Mouse (Mus musculus): Measurements from ENCODE around the gene Treml1. TPM values are rescaled to one million over a fixed set of nuclear protein-coding genes. Genes with fewer than 3 reads are reported as not detected.

The Treml1 gene
- total and polyA plus RNA-seq, 2 experiments from 2014 or later: 1.6 TPM; not detected in 1

DNA sequence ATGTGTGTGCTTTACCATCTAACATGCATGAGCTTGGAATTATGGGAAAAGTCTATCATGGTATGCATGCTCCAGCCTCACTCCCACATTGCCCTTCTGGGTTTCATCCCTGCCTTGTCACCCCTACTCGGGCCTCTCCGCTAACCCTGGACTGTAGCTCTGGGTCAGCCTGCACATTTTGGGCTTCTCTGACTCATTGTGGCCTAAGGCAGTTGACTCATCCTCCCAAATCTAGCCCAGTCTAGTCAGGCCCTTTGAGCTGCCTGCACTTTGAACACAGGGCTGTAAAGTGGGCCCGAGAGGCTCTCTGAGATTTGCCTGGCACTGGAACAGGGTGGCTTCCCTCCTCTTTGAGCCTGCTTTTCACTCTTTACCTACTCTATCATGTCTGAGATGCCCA lies 3.9 kb upstream of the Treml1 start:
- H3K4me3 ChIP-seq (ENCODE audit: low read length): no peak overlapping the region
- ATAC-seq (no peak), DNase-seq (ENCODE audit: low spot score) (no peak)
- 90% methylated on average over 3 of the region's 3 CpGs for WGBS
- no peaks in the 10 kb centered on the region for H3K36me3 ChIP-seq (ENCODE audit: insufficient read depth, low read length)
- no peaks in the 10 kb centered on the region for H3K9me3 ChIP-seq (ENCODE audit: low read length)
- H3K27me3 ChIP-seq (ENCODE audit: insufficient read depth, low read length): no peaks in the 10 kb centered on the region
- H3K4me1 ChIP-seq (ENCODE audit: insufficient read depth, low read length): no peaks in the 10 kb centered on the region
- no peak for TF ChIP-seq CTCF (IDR thresholded peaks at IDR 0.05; ENCODE audit: low read depth)
- H3K27ac ChIP-seq: no peak overlapping the region
- H3K4me2 ChIP-seq (ENCODE audit: low read depth, low read length): no peak overlapping the region
- no peak overlapping the region for H3K9ac ChIP-seq (replicated peaks; ENCODE audit: low read length)

DNA sequence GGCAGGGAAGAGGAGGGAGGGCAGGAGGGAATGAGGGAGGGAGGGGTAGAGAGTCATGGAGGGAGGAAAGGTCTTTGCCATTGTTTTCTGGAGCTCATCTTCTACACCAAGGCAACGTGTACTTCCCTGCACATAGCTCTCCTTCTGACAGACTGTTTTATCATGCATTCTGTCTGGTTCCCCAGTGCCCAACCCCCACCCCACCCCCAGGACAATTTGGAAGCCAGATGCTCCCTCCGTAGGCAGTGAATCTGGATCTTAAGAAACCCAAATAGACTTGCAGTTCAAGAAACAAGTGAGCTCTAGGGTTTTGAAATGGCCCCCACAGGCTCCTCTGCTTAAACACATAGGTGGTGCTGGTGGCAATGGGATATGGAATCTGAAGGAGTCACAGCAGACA lies 1.8 kb upstream of the Treml1 start:
- Histone ChIP-seq H3K27ac (no peak overlapping the region), H3K9ac (replicated peaks; ENCODE audit: low read length) (no peak overlapping the region), H3K4me1 (ENCODE audit: insufficient read depth, low read length) (no peaks in the 10 kb centered on the region), H3K36me3 (ENCODE audit: insufficient read depth, low read length) (no peaks in the 10 kb centered on the region), H3K27me3 (ENCODE audit: insufficient read depth, low read length) (no peaks in the 10 kb centered on the region), H3K9me3 (ENCODE audit: low read length) (no peaks in the 10 kb centered on the region), H3K4me3 (ENCODE audit: low read length) (no peak overlapping the region), H3K4me2 (ENCODE audit: low read depth, low read length) (no peak overlapping the region)
- ATAC-seq: no peak
- no peak for DNase-seq (ENCODE audit: low spot score)
- WGBS: 43% methylated on average over 2 of the region's 2 CpGs
- TF ChIP-seq CTCF (IDR thresholded peaks at IDR 0.05; ENCODE audit: low read depth): no peak

DNA sequence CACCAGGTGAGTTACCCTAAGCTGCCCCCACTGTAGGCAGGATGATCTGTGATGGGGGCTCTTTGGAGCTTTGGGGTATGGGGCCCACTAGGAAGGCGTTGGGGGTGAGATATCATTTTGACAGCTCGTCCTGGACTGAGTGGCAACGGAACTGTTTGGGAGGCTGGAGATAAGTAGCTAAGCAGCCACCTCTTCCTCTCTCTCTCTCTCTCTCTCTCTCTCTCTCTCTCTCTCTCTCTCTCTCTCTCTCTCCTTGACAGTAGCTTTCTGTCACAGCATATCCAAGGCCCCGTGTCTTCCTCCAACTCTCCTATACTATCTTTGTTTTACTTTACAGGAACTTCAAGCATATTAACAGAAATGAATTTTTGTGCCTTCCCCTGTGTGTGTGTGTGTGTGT lies 746 bp downstream of the Treml1 start:
- no peak overlapping the region for H3K4me2 ChIP-seq (ENCODE audit: low read depth, low read length)
- no peak for DNase-seq (ENCODE audit: low spot score)
- no peaks in the 10 kb centered on the region for H3K27me3 ChIP-seq (ENCODE audit: insufficient read depth, low read length)
- no peaks in the 10 kb centered on the region for H3K9me3 ChIP-seq (ENCODE audit: low read length)
- 82% methylated on average over 4 of the region's 4 CpGs for whole genome bisulfite sequencing
- no peak overlapping the region for H3K9ac ChIP-seq (replicated peaks; ENCODE audit: low read length)
- H3K4me1 ChIP-seq (ENCODE audit: insufficient read depth, low read length): no peaks in the 10 kb centered on the region
- ATAC-seq: no peak
- no peak overlapping the region for H3K4me3 ChIP-seq (ENCODE audit: low read length)
- H3K36me3 ChIP-seq (ENCODE audit: insufficient read depth, low read length): no peaks in the 10 kb centered on the region
- no peak for TF ChIP-seq CTCF (IDR thresholded peaks at IDR 0.05; ENCODE audit: low read depth)
- no peak overlapping the region for H3K27ac ChIP-seq

DNA sequence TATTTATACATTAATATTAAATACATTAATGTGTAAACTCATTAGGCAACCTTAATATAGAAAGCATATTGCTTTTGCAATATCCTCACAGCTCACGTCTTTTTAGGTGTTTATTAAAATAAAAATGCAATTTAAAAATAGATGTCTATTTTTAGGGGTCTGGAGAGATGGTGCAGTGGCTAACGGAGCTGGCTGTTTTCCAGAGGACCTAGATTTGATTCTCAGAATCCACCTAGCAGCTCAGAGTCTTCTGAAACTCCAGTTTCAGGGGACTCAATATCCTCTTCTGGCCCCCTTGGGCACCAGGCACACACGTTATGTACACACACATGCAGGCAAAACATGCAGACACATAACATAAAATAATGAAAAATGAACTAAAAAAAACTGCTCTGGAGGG lies 2.6 kb downstream of the Treml1 start:
- Histone ChIP-seq H3K4me3 (ENCODE audit: low read length) (no peak overlapping the region), H3K27ac (no peak overlapping the region), H3K36me3 (ENCODE audit: insufficient read depth, low read length) (no peaks in the 10 kb centered on the region), H3K9me3 (ENCODE audit: low read length) (no peaks in the 10 kb centered on the region), H3K4me2 (ENCODE audit: low read depth, low read length) (no peak overlapping the region), H3K9ac (replicated peaks; ENCODE audit: low read length) (no peak overlapping the region), H3K4me1 (ENCODE audit: insufficient read depth, low read length) (no peaks in the 10 kb centered on the region), H3K27me3 (ENCODE audit: insufficient read depth, low read length) (no peaks in the 10 kb centered on the region)
- DNase-seq (ENCODE audit: low spot score) (peak; percentile 8), ATAC-seq (no peak)
- TF ChIP-seq CTCF (IDR thresholded peaks at IDR 0.05; ENCODE audit: low read depth): no peak
- 65% methylated on average over 3 of the region's 3 CpGs for WGBS

DNA sequence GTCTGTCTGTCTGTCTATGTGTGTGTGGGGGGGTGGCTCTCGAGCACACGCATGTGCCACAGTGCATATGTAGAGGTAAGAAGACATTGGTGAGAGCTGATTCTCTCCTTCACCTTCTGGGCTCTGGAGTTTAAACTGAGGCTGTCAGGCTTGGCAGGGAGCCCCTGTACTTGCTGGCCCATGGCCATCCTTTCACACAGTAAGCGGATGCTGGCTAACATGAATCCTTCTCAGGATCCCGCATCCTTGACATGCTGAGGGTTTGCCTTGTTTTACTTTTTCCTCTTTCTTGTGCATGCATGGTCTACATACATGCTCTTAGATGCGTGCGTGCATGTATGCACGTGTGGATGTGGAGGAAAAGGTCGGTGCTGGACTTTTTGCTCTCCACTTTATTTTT lies 3.2 kb downstream of the Treml1 start:
- H3K4me1 ChIP-seq (ENCODE audit: insufficient read depth, low read length): no peaks in the 10 kb centered on the region
- H3K4me2 ChIP-seq (ENCODE audit: low read depth, low read length): no peak overlapping the region
- no peak for TF ChIP-seq CTCF (IDR thresholded peaks at IDR 0.05; ENCODE audit: low read depth)
- 68% methylated on average over 8 of the region's 8 CpGs for WGBS
- no peak overlapping the region for H3K4me3 ChIP-seq (ENCODE audit: low read length)
- H3K9ac ChIP-seq (replicated peaks; ENCODE audit: low read length): no peak overlapping the region
- DNase-seq (ENCODE audit: low spot score) (peak; percentile 71), ATAC-seq (no peak)
- no peaks in the 10 kb centered on the region for H3K27me3 ChIP-seq (ENCODE audit: insufficient read depth, low read length)
- H3K27ac ChIP-seq: no peak overlapping the region
- no peaks in the 10 kb centered on the region for H3K36me3 ChIP-seq (ENCODE audit: insufficient read depth, low read length)
- H3K9me3 ChIP-seq (ENCODE audit: low read length): no peaks in the 10 kb centered on the region

DNA sequence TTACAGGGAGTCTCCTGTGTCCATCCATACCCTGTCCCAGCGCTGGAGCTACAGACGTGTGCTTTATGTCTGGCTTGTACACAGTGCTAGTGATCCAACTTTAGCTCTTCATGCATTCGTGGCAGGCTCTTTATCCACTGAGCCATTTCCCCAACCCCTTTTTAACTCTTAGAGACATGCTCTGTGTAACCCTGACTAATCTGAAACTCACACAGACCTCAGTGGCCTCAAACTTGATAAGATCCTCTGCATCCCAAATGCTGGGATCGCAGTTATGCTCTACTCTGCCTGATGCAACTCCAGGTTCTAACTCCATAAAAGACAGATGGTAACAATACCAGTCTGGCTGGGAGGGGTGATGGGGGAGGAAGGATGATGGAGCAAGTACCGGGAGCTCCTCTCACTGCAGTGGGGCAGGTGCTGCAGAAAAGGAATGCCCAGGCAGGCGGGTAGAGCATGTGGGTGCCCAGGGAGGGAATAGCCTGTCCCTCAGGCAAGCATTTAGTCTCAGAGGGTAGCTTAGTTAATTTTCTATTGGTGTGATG lies 3.8 kb downstream of the Treml1 start:
- Histone ChIP-seq H3K9me3 (ENCODE audit: low read length) (no peaks in the 10 kb centered on the region), H3K4me2 (ENCODE audit: low read depth, low read length) (no peak overlapping the region), H3K4me3 (ENCODE audit: low read length) (no peak overlapping the region), H3K4me1 (ENCODE audit: insufficient read depth, low read length) (no peaks in the 10 kb centered on the region), H3K36me3 (ENCODE audit: insufficient read depth, low read length) (no peaks in the 10 kb centered on the region), H3K9ac (replicated peaks; ENCODE audit: low read length) (no peak overlapping the region), H3K27ac (no peak overlapping the region), H3K27me3 (ENCODE audit: insufficient read depth, low read length) (no peaks in the 10 kb centered on the region)
- no peak for DNase-seq (ENCODE audit: low spot score)
- no peak for ATAC-seq
- no peak for TF ChIP-seq CTCF (IDR thresholded peaks at IDR 0.05; ENCODE audit: low read depth)
- WGBS: 62% methylated on average over 6 of the region's 6 CpGs

DNA sequence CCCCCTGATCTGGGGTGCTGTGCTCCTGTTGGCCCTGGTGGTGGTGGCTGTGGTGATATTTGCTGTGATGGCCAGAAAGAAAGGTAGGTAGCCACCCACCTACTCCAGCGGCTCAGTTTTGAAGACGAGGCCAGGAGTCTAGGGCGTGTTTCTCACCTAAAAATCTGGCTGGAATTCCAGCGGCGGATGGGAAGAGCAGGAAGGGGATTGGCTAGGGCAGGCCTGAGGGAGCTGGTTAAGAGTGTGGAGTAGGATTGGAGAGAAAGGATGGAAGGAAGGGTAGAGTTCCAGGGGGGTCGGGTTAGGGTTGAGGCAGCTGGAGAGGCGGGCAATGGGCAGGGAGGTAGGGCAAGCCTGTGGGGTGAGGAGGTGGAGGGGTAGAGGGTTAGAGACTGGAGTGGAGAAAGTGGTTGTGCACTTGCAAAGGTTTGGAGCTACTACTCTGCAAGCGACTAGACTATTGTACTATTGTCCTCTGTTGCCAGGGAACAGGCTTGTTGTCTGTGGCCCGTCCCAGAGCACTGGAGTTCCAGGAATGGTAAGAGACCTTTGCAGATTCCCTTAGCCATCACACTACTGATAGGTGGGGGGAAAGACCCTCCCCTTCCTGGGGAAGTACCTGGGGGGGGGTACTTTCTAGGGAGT lies 5.9 kb downstream of the Treml1 start:
- no peaks in the 10 kb centered on the region for H3K4me1 ChIP-seq (ENCODE audit: insufficient read depth, low read length)
- no peak overlapping the region for H3K4me3 ChIP-seq (ENCODE audit: low read length)
- H3K36me3 ChIP-seq (ENCODE audit: insufficient read depth, low read length): no peaks in the 10 kb centered on the region
- ATAC-seq (no peak), DNase-seq (ENCODE audit: low spot score) (no peak)
- no peak for TF ChIP-seq CTCF (IDR thresholded peaks at IDR 0.05; ENCODE audit: low read depth)
- H3K27me3 ChIP-seq (ENCODE audit: insufficient read depth, low read length): no peaks in the 10 kb centered on the region
- no peak overlapping the region for H3K9ac ChIP-seq (replicated peaks; ENCODE audit: low read length)
- no peak overlapping the region for H3K27ac ChIP-seq
- H3K4me2 ChIP-seq (ENCODE audit: low read depth, low read length): no peak overlapping the region
- 67% methylated on average over 9 of the region's 9 CpGs for WGBS
- no peaks in the 10 kb centered on the region for H3K9me3 ChIP-seq (ENCODE audit: low read length)

Data from hindbrain, postnatal 0 days (tissue).